Mouse (Mus musculus) spleen, adult 2 months (tissue): ENCODE measurements around the gene Traf7.

Source experiments
- CTCF ChIP-seq: fragments of 200-500 bp; IDR thresholded peaks from 2 replicates; pipeline ENCODE4 v1.5.1; 2011; ENCODE audit warnings: mild to moderate bottlenecking, inconsistent platforms; ENCODE audit not compliant: insufficient read depth, insufficient read length, insufficient replicate concordance; ENCODE audit errors: extremely low read depth
- POLR2A ChIP-seq: fragments of 200-500 bp; IDR thresholded peaks from 2 replicates; pipeline ENCODE4 v1.6.1; 2011; ENCODE audit warnings: low read depth, low read length, inconsistent platforms

- TF ChIP-seq CTCF (no peak), POLR2A (no peak)
These were observed 32.3 kb downstream of the Traf7 start for GRCm38 (mm10) chr17:24495443-24495842.
